Mouse (Mus musculus): ENCODE data around the gene Nrxn1. TPM values are rescaled to one million over a fixed set of nuclear protein-coding genes. Genes with fewer than 3 reads are reported as not detected.
A peak's percentile ranks its signal among the peaks of the same experiment; 100 is the strongest.

Gene Nrxn1
- polyA plus RNA-seq, 1 experiment from 2014 or later = 109 TPM

GRCm38 (mm10) chr17:90797659-90798288 lies 295.1 kb downstream of the Nrxn1 start:
- no peak overlapping the region for H3K4me3 ChIP-seq (replicated peaks)
- no peak overlapping the region for H3K4me2 ChIP-seq (replicated peaks)
- no peaks in the 10 kb centered on the region for H3K36me3 ChIP-seq
- peaks cover 5% of the 10 kb centered on the region; the same call in 1 of the 2 replicates for H3K4me1 ChIP-seq (replicated peaks)
- no peak for ATAC-seq
- no peak overlapping the region for H3K27ac ChIP-seq
- H3K9ac ChIP-seq (replicated peaks) = no peak overlapping the region
- 95% methylated on average over 2 of the region's 2 CpGs for WGBS
- no peaks in the 10 kb centered on the region for H3K9me3 ChIP-seq
- no peaks in the 10 kb centered on the region for H3K27me3 ChIP-seq

- no peaks in the 10 kb centered on the region for H3K36me3 ChIP-seq
- H3K4me1 ChIP-seq (replicated peaks) = peaks cover 5% of the 10 kb centered on the region; the same call in 1 of the 2 replicates
- WGBS = 54% methylated on average over 2 of the region's 2 CpGs
- H3K27ac ChIP-seq = peak overlapping the region; percentile 35; the same call in 1 of the 2 replicates
- no peaks in the 10 kb centered on the region for H3K9me3 ChIP-seq
- no peak overlapping the region for H3K9ac ChIP-seq (replicated peaks)
- H3K4me3 ChIP-seq (replicated peaks) = no peak overlapping the region
- no peak for ATAC-seq
- no peak overlapping the region for H3K4me2 ChIP-seq (replicated peaks)
- no peaks in the 10 kb centered on the region for H3K27me3 ChIP-seq
Observed at GRCm38 (mm10) chr17:90796974-90797373, 295.9 kb downstream of the Nrxn1 start.

GRCm38 (mm10) chr17:90788491-90789127 lies 304.3 kb downstream of the Nrxn1 start:
- Histone ChIP-seq H3K4me2 (replicated peaks) (no peak overlapping the region), H3K36me3 (no peaks in the 10 kb centered on the region), H3K4me3 (replicated peaks) (no peak overlapping the region), H3K4me1 (replicated peaks) (no peaks in the 10 kb centered on the region), H3K9me3 (no peaks in the 10 kb centered on the region), H3K9ac (replicated peaks) (no peak overlapping the region), H3K27me3 (no peaks in the 10 kb centered on the region), H3K27ac (no peak overlapping the region)
- no peak for ATAC-seq
- WGBS = 81% methylated on average over 3 of the region's 3 CpGs

- H3K4me1 ChIP-seq (replicated peaks) = no peaks in the 10 kb centered on the region
- no peak overlapping the region for H3K4me3 ChIP-seq (replicated peaks)
- 38% methylated on average over 1 of the region's 1 CpGs for WGBS
- no peaks in the 10 kb centered on the region for H3K36me3 ChIP-seq
- H3K27me3 ChIP-seq = no peaks in the 10 kb centered on the region
- H3K9ac ChIP-seq (replicated peaks) = no peak overlapping the region
- no peak overlapping the region for H3K27ac ChIP-seq
- H3K9me3 ChIP-seq = no peaks in the 10 kb centered on the region
- H3K4me2 ChIP-seq (replicated peaks) = no peak overlapping the region
- ATAC-seq = no peak
Observed at GRCm38 (mm10) chr17:90788040-90788439, 304.8 kb downstream of the Nrxn1 start.

- no peak overlapping the region for H3K4me3 ChIP-seq (replicated peaks)
- H3K4me2 ChIP-seq (replicated peaks) = no peak overlapping the region
- H3K4me1 ChIP-seq (replicated peaks) = no peaks in the 10 kb centered on the region
- H3K27me3 ChIP-seq = no peaks in the 10 kb centered on the region
- WGBS = 81% methylated on average over 5 of the region's 5 CpGs
- no peaks in the 10 kb centered on the region for H3K9me3 ChIP-seq
- H3K27ac ChIP-seq = no peak overlapping the region
- no peak overlapping the region for H3K9ac ChIP-seq (replicated peaks)
- ATAC-seq = no peak
- no peaks in the 10 kb centered on the region for H3K36me3 ChIP-seq
Observed at GRCm38 (mm10) chr17:90787121-90787788, 305.6 kb downstream of the Nrxn1 start.

GRCm38 (mm10) chr17:90780481-90780880 lies 312.4 kb downstream of the Nrxn1 start:
- Histone ChIP-seq H3K4me3 (replicated peaks) (no peak overlapping the region), H3K36me3 (no peaks in the 10 kb centered on the region)

GRCm38 (mm10) chr17:90775397-90775796 lies 317.5 kb downstream of the Nrxn1 start:
- H3K9ac ChIP-seq (replicated peaks) = no peak overlapping the region
- no peaks in the 10 kb centered on the region for H3K4me1 ChIP-seq (replicated peaks)
- H3K27ac ChIP-seq = no peak overlapping the region
- WGBS = 89% methylated on average over 3 of the region's 3 CpGs
- H3K4me2 ChIP-seq (replicated peaks) = no peak overlapping the region
- no peaks in the 10 kb centered on the region for H3K9me3 ChIP-seq
- no peak for ATAC-seq
- H3K4me3 ChIP-seq (replicated peaks) = no peak overlapping the region
- H3K27me3 ChIP-seq = no peaks in the 10 kb centered on the region
- no peaks in the 10 kb centered on the region for H3K36me3 ChIP-seq

More at GRCm38 (mm10) chr17:90780481-90780880, 312.4 kb downstream of the Nrxn1 start:
- Histone ChIP-seq H3K9me3 (no peaks in the 10 kb centered on the region), H3K27ac (no peak overlapping the region), H3K9ac (replicated peaks) (no peak overlapping the region), H3K27me3 (no peaks in the 10 kb centered on the region), H3K4me1 (replicated peaks) (no peaks in the 10 kb centered on the region), H3K4me2 (replicated peaks) (no peak overlapping the region)
- no peak for ATAC-seq
- 97% methylated on average over 1 of the region's 1 CpGs for WGBS

- Histone ChIP-seq H3K4me2 (replicated peaks) (no peak overlapping the region), H3K27me3 (no peaks in the 10 kb centered on the region), H3K4me1 (replicated peaks) (peaks cover 5% of the 10 kb centered on the region; the same call in 1 of the 2 replicates), H3K36me3 (no peaks in the 10 kb centered on the region), H3K9ac (replicated peaks) (no peak overlapping the region), H3K9me3 (no peaks in the 10 kb centered on the region), H3K27ac (no peak overlapping the region), H3K4me3 (replicated peaks) (no peak overlapping the region)
- 89% methylated on average over 3 of the region's 3 CpGs for WGBS
- ATAC-seq = no peak
Observed at GRCm38 (mm10) chr17:90773233-90773632, 319.6 kb downstream of the Nrxn1 start.

- no peak for ATAC-seq
- Histone ChIP-seq H3K4me3 (replicated peaks) (no peak overlapping the region), H3K4me2 (replicated peaks) (no peak overlapping the region), H3K4me1 (replicated peaks) (peaks cover 7% of the 10 kb centered on the region; the same call in 1 of the 2 replicates), H3K27me3 (no peaks in the 10 kb centered on the region), H3K9ac (replicated peaks) (no peak overlapping the region), H3K27ac (peak overlapping the region; percentile 25; the same call in 1 of the 2 replicates), H3K36me3 (no peaks in the 10 kb centered on the region), H3K9me3 (no peaks in the 10 kb centered on the region)
- 0% methylated on average over 1 of the region's 1 CpGs for WGBS
Observed at GRCm38 (mm10) chr17:90768216-90768615, 324.7 kb downstream of the Nrxn1 start.

- Histone ChIP-seq H3K4me3 (replicated peaks) (no peak overlapping the region), H3K36me3 (no peaks in the 10 kb centered on the region), H3K9ac (replicated peaks) (no peak overlapping the region), H3K9me3 (no peaks in the 10 kb centered on the region), H3K27me3 (no peaks in the 10 kb centered on the region), H3K4me1 (replicated peaks) (no peaks in the 10 kb centered on the region), H3K4me2 (replicated peaks) (no peak overlapping the region), H3K27ac (0 out of 2 replicates have a peak overlapping the region, but pooled peaks have one; percentile 19)
- WGBS = 30% methylated on average over 3 of the region's 3 CpGs
- no peak for ATAC-seq
Observed at GRCm38 (mm10) chr17:90727124-90727523, 365.7 kb downstream of the Nrxn1 start.

GRCm38 (mm10) chr17:90704773-90705172 lies 388.1 kb downstream of the Nrxn1 start:
- Histone ChIP-seq H3K36me3 (no peaks in the 10 kb centered on the region), H3K4me2 (replicated peaks) (no peak overlapping the region), H3K27ac (no peak overlapping the region), H3K9ac (replicated peaks) (no peak overlapping the region), H3K4me1 (replicated peaks) (peaks cover 9% of the 10 kb centered on the region), H3K27me3 (no peaks in the 10 kb centered on the region), H3K4me3 (replicated peaks) (no peak overlapping the region), H3K9me3 (no peaks in the 10 kb centered on the region)
- ATAC-seq = peak; percentile 85
- WGBS = 51% methylated on average over 4 of the region's 4 CpGs

- no peak for ATAC-seq
- no peak overlapping the region for H3K4me3 ChIP-seq (replicated peaks)
- H3K4me1 ChIP-seq (replicated peaks) = peaks cover 14% of the 10 kb centered on the region
- H3K27ac ChIP-seq = no peak overlapping the region
- no peak overlapping the region for H3K9ac ChIP-seq (replicated peaks)
- H3K27me3 ChIP-seq = no peaks in the 10 kb centered on the region
- WGBS = 84% methylated on average over 1 of the region's 1 CpGs
- no peak overlapping the region for H3K4me2 ChIP-seq (replicated peaks)
- no peaks in the 10 kb centered on the region for H3K9me3 ChIP-seq
- H3K36me3 ChIP-seq = no peaks in the 10 kb centered on the region
Observed at GRCm38 (mm10) chr17:90702626-90703025, 390.2 kb downstream of the Nrxn1 start.

Data from midbrain, embryonic 13.5 days (tissue).